Mouse (Mus musculus): ENCODE results near the gene Adssl1.

GRCm38 (mm10) chr12:112594989-112595388, 24.9 kb upstream of the Adssl1 start:
- no peak for TF ChIP-seq POLR2A (IDR thresholded peaks at IDR 0.05; ENCODE audit: borderline replicate concordance, insufficient read depth, low read length)
- no peak for TF ChIP-seq CTCF (IDR thresholded peaks at IDR 0.05; ENCODE audit: borderline replicate concordance, insufficient read depth, low read depth, low read length)
